Mouse (Mus musculus) heart, embryonic 11.5 days (tissue): ENCODE data around the gene Ralgps1. TPM values are rescaled to one million over a fixed set of nuclear protein-coding genes. Genes with fewer than 3 reads are reported as not detected.
"Not testable (repeated sequence)": the region's sequence is repeated elsewhere in the genome, so short reads cannot be mapped to it uniquely, and the experiment has no call there.

Experiments
- ATAC-seq: fragments of 200-750 bp; cut with Nextera tagmentation; replicated peaks from 2 replicates; pipeline ENCODE4 v1.8.0; 2017; ENCODE audit warnings: moderate library complexity; ENCODE audit not compliant: insufficient number of reproducible peaks, low FRiP score, low TSS enrichment
- H3K27ac ChIP-seq: fragments of 300-500 bp; sonication (generic); 2 replicates; pipeline ENCODE4 v1.5.1; 2014; ENCODE audit warnings: mild to moderate bottlenecking, low read depth, low read length
- H3K27me3 ChIP-seq: fragments of 300-500 bp; sonication (generic); 2 replicates; pipeline ENCODE4 v1.6.1; 2014; ENCODE audit warnings: mild to moderate bottlenecking, low read length, mixed read lengths; ENCODE audit not compliant: control insufficient read depth, insufficient read depth
- H3K36me3 ChIP-seq: fragments of 300-500 bp; sonication (generic); 2 replicates; pipeline ENCODE4 v1.6.1; 2014; ENCODE audit warnings: mild to moderate bottlenecking, low read length, moderate library complexity, mixed read lengths; ENCODE audit not compliant: control insufficient read depth, insufficient read depth
- H3K4me1 ChIP-seq: fragments of 300-500 bp; sonication (generic); 2 replicates; pipeline ENCODE4 v1.6.1; 2014; ENCODE audit warnings: low read length; ENCODE audit not compliant: control insufficient read depth, insufficient read depth
- H3K4me2 ChIP-seq: fragments of 300-500 bp; sonication (generic); 2 replicates; pipeline ENCODE4 v1.6.1; 2014; ENCODE audit warnings: mild to moderate bottlenecking, moderate library complexity
- H3K4me3 ChIP-seq: fragments of 300-500 bp; sonication (generic); 2 replicates; pipeline ENCODE4 v1.5.1; 2014; ENCODE audit warnings: low read depth, low read length
- H3K9ac ChIP-seq: fragments of 300-500 bp; sonication (generic); 2 replicates; pipeline ENCODE4 v1.6.1; 2014; ENCODE audit warnings: mild to moderate bottlenecking, low read depth, low read length, moderate library complexity
- H3K9me3 ChIP-seq: fragments of 300-500 bp; sonication (generic); replicated peaks from 2 replicates; pipeline ENCODE4 v1.6.1; 2016; ENCODE audit warnings: low read length; ENCODE audit not compliant: control insufficient read depth
- WGBS: fragments of 180-500 bp; shearing (Covaris S2); extraction: QIAGEN DNeasy Blood & Tissue Kit; methylation state at CpG from one replicate; pipeline ENCODE4 v1.1.7; 2014; ENCODE audit not compliant: insufficient replicate concordance; 5-methylcytosine and 5-hydroxymethylcytosine counted together
- polyA plus RNA-seq: library from polyadenylated mRNA; unstranded; fragments of >200 nt; fragmentation: Nextera tagmentation; extraction: Ambion mirVana; gene quantifications from 2 replicates; pipeline ENCODE4 v1.2.1, GENCODE M21; 2014

Ralgps1 gene
- polyA plus RNA-seq, 1 experiment from 2014 or later, result 6.6 TPM

DNA sequence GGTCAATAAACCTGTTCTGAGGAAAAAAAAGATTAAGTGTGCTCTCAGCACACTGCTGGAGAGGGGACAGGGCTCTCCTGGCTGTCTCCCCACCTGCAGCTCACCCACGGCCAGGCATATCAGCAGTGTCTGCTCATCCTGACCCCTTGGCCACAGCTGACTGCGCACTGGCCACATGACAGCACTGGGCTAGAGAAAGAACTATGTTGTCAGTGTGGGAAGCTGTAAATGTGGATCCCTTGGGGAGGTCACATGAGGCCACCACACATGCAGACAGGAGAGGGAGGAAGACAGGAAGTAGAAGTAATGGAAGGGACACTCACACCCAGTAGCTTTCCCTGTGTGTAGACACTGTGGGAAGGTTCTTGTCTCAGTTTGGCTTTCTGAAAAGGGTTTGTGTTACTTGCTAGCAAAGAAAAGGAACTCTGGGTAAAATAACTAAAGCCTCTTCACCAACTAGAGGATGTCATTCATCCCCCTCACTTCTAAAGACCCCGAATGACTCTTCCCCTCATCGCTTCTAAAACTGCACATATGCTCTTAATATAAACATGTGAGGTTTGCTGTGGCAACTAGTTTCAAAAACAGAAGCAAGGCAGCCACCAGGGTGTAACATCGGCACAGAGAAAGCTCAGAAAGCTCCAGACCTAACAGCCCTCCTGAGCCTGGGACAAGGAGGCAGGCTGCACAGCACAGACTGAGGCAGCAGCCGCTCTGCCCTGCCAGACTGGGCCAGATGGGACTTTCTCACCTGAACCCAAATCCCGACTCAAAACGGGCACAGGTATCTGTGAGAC is 47.3 kb downstream of the Ralgps1 start:
- no peak for ATAC-seq
- Histone ChIP-seq H3K27ac (no peak overlapping the region), H3K36me3 (no peaks in the 10 kb centered on the region), H3K9ac (no peak overlapping the region), H3K4me3 (no peak overlapping the region), H3K4me2 (no peak overlapping the region), H3K4me1 (peaks cover 6% of the 10 kb centered on the region; the same call in 1 of the 2 replicates), H3K27me3 (no peaks in the 10 kb centered on the region), H3K9me3 (no peaks in the 10 kb centered on the region)
- WGBS, result 64% methylated on average over 8 of the region's 8 CpGs

DNA sequence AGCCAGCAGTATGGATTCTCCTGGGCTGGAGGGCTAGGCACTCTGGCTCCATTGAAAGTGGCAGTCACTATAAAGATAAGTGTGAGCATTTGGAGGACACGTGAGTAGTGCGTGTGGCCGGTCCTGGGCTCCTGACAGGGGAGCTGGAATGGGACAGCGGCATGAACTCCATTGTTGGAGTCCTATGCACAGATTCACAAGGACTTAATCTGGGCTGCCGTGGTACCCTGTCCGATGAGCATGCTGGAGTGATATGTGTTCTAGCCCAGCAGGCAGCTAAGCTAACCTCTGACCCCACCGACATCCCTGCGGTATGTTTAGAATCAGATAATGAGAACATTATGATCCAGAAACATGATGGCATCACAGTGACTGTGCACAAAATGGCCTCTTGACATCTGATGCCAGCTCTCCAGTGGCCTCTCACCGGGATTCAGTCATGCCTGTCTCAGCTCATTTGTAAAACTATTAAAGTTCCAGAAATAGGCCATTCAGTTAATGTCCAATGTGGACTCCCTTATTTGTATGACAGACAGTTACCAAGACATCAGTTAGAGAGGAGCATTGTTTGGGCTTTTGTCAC is 48.2 kb downstream of the Ralgps1 start:
- H3K4me3 ChIP-seq, H3K4me1 ChIP-seq, H3K27ac ChIP-seq, H3K4me2 ChIP-seq, ATAC-seq, H3K9me3 ChIP-seq, H3K27me3 ChIP-seq, H3K9ac ChIP-seq, H3K36me3 ChIP-seq: not testable (repeated sequence)
- 81% methylated on average over 9 of the region's 9 CpGs for WGBS

DNA sequence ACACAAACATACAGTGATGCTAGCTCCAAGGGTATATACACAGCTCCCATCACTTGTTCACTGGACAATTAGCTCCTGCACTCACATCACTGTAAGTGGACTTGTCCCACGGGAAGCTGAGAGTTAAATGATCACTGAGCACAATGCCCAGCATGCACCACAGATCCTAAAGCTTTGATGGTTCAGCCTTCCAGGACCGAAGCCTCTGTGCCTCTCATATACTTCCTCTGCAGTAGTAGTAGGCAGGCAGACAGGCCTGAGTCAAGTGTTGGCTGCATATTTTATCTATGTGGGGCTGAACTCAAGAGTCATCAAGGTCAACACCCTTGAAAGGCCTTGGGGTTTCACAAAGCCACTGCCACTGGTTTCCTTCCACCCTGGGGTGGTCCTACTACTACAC is 49.6 kb downstream of the Ralgps1 start:
- WGBS, result 64% methylated on average over 2 of the region's 2 CpGs
- ATAC-seq, result no peak

DNA sequence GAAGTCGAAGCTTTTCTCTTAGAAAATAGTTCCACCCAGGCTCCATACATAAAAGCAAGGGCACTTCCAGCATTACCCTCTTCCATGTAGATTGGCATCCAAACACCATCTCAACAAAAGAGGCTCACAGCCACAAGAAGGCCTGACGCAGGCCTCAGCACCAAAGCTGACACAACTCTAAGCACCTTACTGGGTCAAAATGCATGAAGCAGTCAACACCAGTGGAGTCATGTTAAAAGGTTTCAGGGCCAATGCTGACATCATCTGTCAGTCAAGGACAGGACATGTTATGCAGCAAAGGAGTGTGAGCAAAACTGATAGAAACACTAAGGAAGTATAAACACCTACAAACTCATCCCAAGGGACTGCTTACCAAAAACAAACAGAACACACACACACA is 50.3 kb downstream of the Ralgps1 start:
- Histone ChIP-seq H3K36me3 (no peaks in the 10 kb centered on the region), H3K4me3 (no peak overlapping the region), H3K27me3 (no peaks in the 10 kb centered on the region), H3K4me2 (no peak overlapping the region), H3K9ac (no peak overlapping the region), H3K4me1 (peaks cover 14% of the 10 kb centered on the region), H3K27ac (no peak overlapping the region), H3K9me3 (no peaks in the 10 kb centered on the region)
- WGBS, result 83% methylated on average over 2 of the region's 2 CpGs
- no peak for ATAC-seq

More for the DNA sequence above, 49.6 kb downstream of the Ralgps1 start:
- Histone ChIP-seq H3K9me3 (no peaks in the 10 kb centered on the region), H3K36me3 (no peaks in the 10 kb centered on the region), H3K4me1 (peaks cover 8% of the 10 kb centered on the region), H3K27me3 (no peaks in the 10 kb centered on the region), H3K4me3 (no peak overlapping the region), H3K27ac (no peak overlapping the region), H3K9ac (no peak overlapping the region), H3K4me2 (no peak overlapping the region)

DNA sequence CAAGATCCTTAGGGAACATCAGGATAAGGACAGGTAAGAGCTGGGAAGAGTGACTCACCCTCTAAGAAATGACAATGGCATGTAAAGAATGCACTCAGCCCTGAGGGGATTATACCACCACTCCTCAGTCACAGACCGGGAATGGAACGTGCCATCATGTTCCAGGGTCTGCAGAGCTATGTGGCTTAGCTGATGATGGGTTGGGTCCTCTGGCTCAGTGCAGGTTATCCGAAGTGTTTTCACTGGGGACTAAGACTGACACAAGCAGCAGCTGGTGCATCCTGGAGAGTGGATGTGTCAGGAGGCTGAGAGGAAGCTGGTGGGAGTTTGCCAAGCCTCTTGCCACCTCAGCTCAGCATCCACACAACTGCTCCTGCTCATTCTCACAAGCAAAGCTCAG is 50.7 kb downstream of the Ralgps1 start:
- no peak overlapping the region for H3K4me3 ChIP-seq
- no peaks in the 10 kb centered on the region for H3K27me3 ChIP-seq
- 42% methylated on average over 3 of the region's 3 CpGs for WGBS
- H3K9me3 ChIP-seq, result no peaks in the 10 kb centered on the region
- H3K36me3 ChIP-seq, result no peaks in the 10 kb centered on the region
- peaks cover 19% of the 10 kb centered on the region for H3K4me1 ChIP-seq
- H3K27ac ChIP-seq, result no peak overlapping the region
- ATAC-seq, result no peak
- 0 out of 2 replicates have a peak overlapping the region, but pooled peaks have one; percentile 3 for H3K9ac ChIP-seq
- H3K4me2 ChIP-seq, result no peak overlapping the region

DNA sequence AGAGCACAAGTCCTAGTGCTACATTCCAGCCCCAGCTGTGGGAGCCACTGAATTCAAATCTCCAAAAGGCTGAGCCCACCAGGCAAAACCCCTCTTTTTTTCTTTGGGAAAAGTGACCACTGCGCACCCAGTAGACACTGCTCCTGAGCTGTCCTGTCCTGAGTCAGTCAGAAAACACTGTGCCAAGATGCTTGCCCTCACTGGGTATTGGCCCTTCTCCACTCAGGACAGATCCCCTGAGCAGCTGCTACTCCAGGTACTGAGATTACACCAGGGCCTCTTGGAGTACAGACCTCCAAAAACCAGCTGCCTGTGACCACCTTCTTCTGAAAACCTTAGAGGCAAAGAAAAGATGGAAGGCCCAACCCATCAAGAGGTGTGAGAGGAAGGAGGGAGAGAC is 51.4 kb downstream of the Ralgps1 start:
- Histone ChIP-seq H3K4me2 (no peak overlapping the region), H3K9ac (no peak overlapping the region), H3K4me1 (peaks cover 25% of the 10 kb centered on the region), H3K36me3 (no peaks in the 10 kb centered on the region), H3K4me3 (no peak overlapping the region), H3K27me3 (no peaks in the 10 kb centered on the region), H3K9me3 (no peaks in the 10 kb centered on the region), H3K27ac (no peak overlapping the region)
- no peak for ATAC-seq
- WGBS, result 87% methylated on average over 1 of the region's 1 CpGs

DNA sequence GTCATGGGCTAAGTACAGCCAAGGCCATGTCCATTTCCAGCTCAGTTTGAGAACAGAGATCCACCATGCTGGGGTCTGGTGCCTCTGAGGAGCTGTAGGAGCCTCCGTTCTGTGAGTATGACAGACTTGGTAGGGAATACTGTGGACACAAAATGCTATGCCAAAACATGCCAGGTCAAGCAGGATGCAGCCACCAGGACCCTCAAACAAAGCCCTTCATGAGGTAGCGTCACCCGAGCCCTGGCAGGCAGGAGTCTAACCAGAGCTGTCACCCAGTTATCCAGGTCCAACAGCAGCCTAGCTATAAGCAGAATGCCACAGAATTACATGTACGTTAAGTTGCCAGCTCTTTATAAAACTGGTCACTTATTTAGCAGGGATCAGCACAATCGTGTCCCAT is 51.8 kb downstream of the Ralgps1 start:
- H3K9ac ChIP-seq, result no peak overlapping the region
- no peaks in the 10 kb centered on the region for H3K27me3 ChIP-seq
- H3K4me1 ChIP-seq, result peaks cover 28% of the 10 kb centered on the region
- no peak overlapping the region for H3K4me2 ChIP-seq
- ATAC-seq, result no peak
- WGBS, result 74% methylated on average over 5 of the region's 5 CpGs
- no peaks in the 10 kb centered on the region for H3K36me3 ChIP-seq
- H3K9me3 ChIP-seq, result no peaks in the 10 kb centered on the region
- no peak overlapping the region for H3K27ac ChIP-seq
- H3K4me3 ChIP-seq, result no peak overlapping the region

DNA sequence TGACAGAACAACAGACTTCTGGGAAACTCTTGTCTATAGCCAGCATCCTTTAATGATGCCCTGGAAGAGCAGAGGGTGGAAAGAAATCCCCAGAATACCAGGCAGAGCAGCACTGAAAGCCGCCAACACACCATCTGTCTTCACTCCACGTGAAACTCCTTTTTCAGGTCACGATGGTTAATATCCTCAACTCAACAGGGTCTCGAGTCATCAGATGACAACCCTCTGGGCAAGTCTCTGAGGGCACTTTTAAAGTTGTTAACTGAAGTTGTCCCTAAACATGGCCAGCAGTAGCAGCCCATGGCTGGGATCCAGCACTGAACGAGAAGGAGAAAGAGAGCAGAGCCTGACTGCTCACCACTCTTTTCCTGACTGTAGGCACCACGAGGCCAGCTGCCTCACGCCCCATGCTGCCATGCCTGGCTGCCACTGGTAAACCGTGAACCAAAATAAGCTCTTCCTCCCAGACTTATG is 52.8 kb downstream of the Ralgps1 start:
- Histone ChIP-seq H3K27me3 (no peaks in the 10 kb centered on the region), H3K4me2 (no peak overlapping the region), H3K4me3 (no peak overlapping the region), H3K9me3 (no peaks in the 10 kb centered on the region), H3K27ac (no peak overlapping the region), H3K36me3 (no peaks in the 10 kb centered on the region), H3K4me1 (peaks cover 31% of the 10 kb centered on the region), H3K9ac (no peak overlapping the region)
- 65% methylated on average over 8 of the region's 8 CpGs for WGBS
- no peak for ATAC-seq
